Mouse (Mus musculus) CH12.LX (cell line): Measurements from ENCODE around the gene Arl5c. TPM values are rescaled to one million over a fixed set of nuclear protein-coding genes. Genes with fewer than 3 reads are reported as not detected.

Source experiments
- DNase-seq: peaks from one replicate; pipeline ENCODE4 v3.0.0-alpha.2; 2013; ENCODE audit errors: extremely low read depth
- H3K27ac ChIP-seq: 2 replicates; pipeline ENCODE4 v1.5.1; 2012; ENCODE audit warnings: low read depth, mild to moderate bottlenecking, control low read depth, moderate library complexity; ENCODE audit not compliant: insufficient read depth
- H3K27me3 ChIP-seq: replicated peaks from 2 replicates; pipeline ENCODE3; 2012; ENCODE audit warnings: inconsistent platforms
- H3K36me3 ChIP-seq, 2 experiments: replicated peaks in 1 of 2; 2 replicates each; pipeline versions ENCODE3 to v1.6.1; 2012; ENCODE audit warnings: inconsistent platforms in 1 of 2, low read length in 1 of 2, mild to moderate bottlenecking in 1 of 2, mixed read lengths in 1 of 2, moderate library complexity in 1 of 2; ENCODE audit not compliant: control insufficient read depth in 1 of 2, insufficient read depth in 1 of 2
- H3K4me1 ChIP-seq, 2 experiments: 2 replicates each; pipeline ENCODE4 v1.6.1; 2012; ENCODE audit warnings: inconsistent platforms in 1 of 2, moderate library complexity in 1 of 2; ENCODE audit not compliant: insufficient read depth in 2 of 2, control insufficient read depth in 1 of 2
- H3K4me2 ChIP-seq: 2 replicates; pipeline ENCODE4 v1.6.1; 2012; ENCODE audit warnings: low read depth, mild to moderate bottlenecking, control low read depth; ENCODE audit not compliant: poor library complexity, insufficient read depth, severe bottlenecking
- H3K4me3 ChIP-seq, 3 experiments: fragments of 150-350 bp in 1 of 3; sonication (generic) in 1 of 3; replicated peaks in 1 of 3; 2 replicates each; pipeline versions ENCODE3 to v1.5.1; 2011 to 2012; ENCODE audit warnings: low read depth in 2 of 3, low read length in 2 of 3, mild to moderate bottlenecking in 2 of 3, moderate library complexity in 2 of 3, control low read depth in 1 of 3, improper control_type of control experiment in 1 of 3, inconsistent platforms in 1 of 3, mixed read lengths in 1 of 3; ENCODE audit not compliant: poor library complexity in 1 of 3
- H3K79me2 ChIP-seq: replicated peaks from 2 replicates; pipeline ENCODE4 v1.6.1; 2012; ENCODE audit warnings: mild to moderate bottlenecking, moderate library complexity; ENCODE audit not compliant: control insufficient read depth, poor library complexity, insufficient read depth, severe bottlenecking; ENCODE audit errors: extremely low read depth
- H3K9ac ChIP-seq: 2 replicates; pipeline ENCODE4 v1.6.1; 2012; ENCODE audit warnings: low read depth, mild to moderate bottlenecking, control low read depth, moderate library complexity; ENCODE audit not compliant: insufficient read depth
- H3K9me3 ChIP-seq: replicated peaks from 2 replicates; pipeline ENCODE3; 2012; ENCODE audit warnings: low read length, inconsistent platforms, mixed read lengths
- CHD2 ChIP-seq: IDR thresholded peaks from 2 replicates; pipeline ENCODE4 v1.6.1; 2011; ENCODE audit warnings: low read length, improper control_type of control experiment
- CTCF ChIP-seq, 2 experiments: IDR thresholded peaks in 1 of 2; conservative IDR thresholded peaks in 1 of 2; 2 replicates each; pipeline ENCODE4 v1.5.1; 2011 to 2012; ENCODE audit warnings: low read depth in 2 of 2, low read length in 2 of 2, improper control_type of control experiment in 1 of 2, inconsistent platforms in 1 of 2, mild to moderate bottlenecking in 1 of 2, moderate library complexity in 1 of 2
- ELF1 ChIP-seq: IDR thresholded peaks from 2 replicates; pipeline ENCODE4 v1.6.1; 2014; ENCODE audit warnings: low read depth, mild to moderate bottlenecking, inconsistent platforms, low read length, improper control_type of control experiment
- EP300 ChIP-seq: IDR thresholded peaks from 2 replicates; pipeline ENCODE4 v1.6.1; 2011; ENCODE audit warnings: low read length, improper control_type of control experiment
- HCFC1 ChIP-seq: IDR thresholded peaks from 2 replicates; pipeline ENCODE4 v1.6.1; 2012; ENCODE audit warnings: low read depth, mild to moderate bottlenecking, inconsistent platforms, low read length, improper control_type of control experiment
- JUND ChIP-seq: conservative IDR thresholded peaks from 2 replicates; pipeline ENCODE4 v1.6.1; 2011; ENCODE audit warnings: low read depth, low read length, improper control_type of control experiment
- MAFK ChIP-seq: IDR thresholded peaks from 2 replicates; pipeline ENCODE4 v1.6.1; 2011; ENCODE audit warnings: low read length, improper control_type of control experiment; ENCODE audit not compliant: insufficient replicate concordance
- MAX ChIP-seq: IDR thresholded peaks from 2 replicates; pipeline ENCODE4 v1.6.1; 2011; ENCODE audit warnings: low read length, improper control_type of control experiment
- MEF2A ChIP-seq: IDR thresholded peaks from 2 replicates; pipeline ENCODE4 v1.6.1; 2014; ENCODE audit warnings: low read depth, mild to moderate bottlenecking, inconsistent platforms, low read length, improper control_type of control experiment, borderline replicate concordance
- MYC ChIP-seq: IDR thresholded peaks from 2 replicates; pipeline ENCODE4 v1.6.1; 2011; ENCODE audit warnings: low read depth, mild to moderate bottlenecking, improper control_type of control experiment, low read length
- NRF1 ChIP-seq: IDR thresholded peaks from 2 replicates; pipeline ENCODE4 v1.6.1; 2014; ENCODE audit warnings: low read depth, mild to moderate bottlenecking, inconsistent platforms, low read length, improper control_type of control experiment, moderate library complexity
- POLR2A ChIP-seq: IDR thresholded peaks from 2 replicates; pipeline ENCODE4 v1.6.1; 2011; ENCODE audit warnings: low read depth, mild to moderate bottlenecking, improper control_type of control experiment, low read length
- POLR2AphosphoS2 ChIP-seq: IDR thresholded peaks from 2 replicates; pipeline ENCODE4 v1.6.1; 2011; ENCODE audit warnings: low read depth, low read length, improper control_type of control experiment
- RAD21 ChIP-seq: IDR thresholded peaks from 2 replicates; pipeline ENCODE4 v1.6.1; 2011; ENCODE audit warnings: low read depth, mild to moderate bottlenecking, low read length, improper control_type of control experiment, moderate library complexity
- RCOR1 ChIP-seq: conservative IDR thresholded peaks from 2 replicates; pipeline ENCODE4 v1.6.1; 2012; ENCODE audit warnings: low read depth, mild to moderate bottlenecking, inconsistent platforms, low read length, improper control_type of control experiment
- SMC3 ChIP-seq: IDR thresholded peaks from 2 replicates; pipeline ENCODE4 v1.6.1; 2011; ENCODE audit warnings: low read depth, low read length, improper control_type of control experiment
- TBP ChIP-seq: conservative IDR thresholded peaks from 2 replicates; pipeline ENCODE4 v1.6.1; 2011; ENCODE audit warnings: low read depth, low read length, improper control_type of control experiment
- UBTF ChIP-seq: IDR thresholded peaks from 2 replicates; pipeline ENCODE4 v1.6.1; 2012; ENCODE audit warnings: low read depth, mild to moderate bottlenecking, inconsistent platforms, low read length, improper control_type of control experiment, moderate library complexity
- USF2 ChIP-seq: conservative IDR thresholded peaks from 2 replicates; pipeline ENCODE4 v1.6.1; 2011; ENCODE audit warnings: low read depth, low read length, improper control_type of control experiment
- ZKSCAN1 ChIP-seq: IDR thresholded peaks from 2 replicates; pipeline ENCODE4 v1.6.1; 2012; ENCODE audit warnings: low read depth, inconsistent platforms, low read length, improper control_type of control experiment, borderline replicate concordance
- ZMIZ1 ChIP-seq: IDR thresholded peaks from 2 replicates; pipeline ENCODE4 v1.6.1; 2012; ENCODE audit warnings: low read depth, mild to moderate bottlenecking, inconsistent platforms, low read length, improper control_type of control experiment
- ZNF384 ChIP-seq: IDR thresholded peaks from 2 replicates; pipeline ENCODE4 v1.6.1; 2012; ENCODE audit warnings: low read depth, low read length, improper control_type of control experiment, inconsistent platforms
- dilution Hi-C: fragments of 300-500 bp; cut with MboI; formaldehyde crosslinking; loops from 2 replicates; pipeline ENCODE4 v1.14.3; 2020; ENCODE audit warnings: low sequenced_read_pairs; ENCODE audit not compliant: extremely low pct_unique_long_range_greater_than_20kb, extremely low pct_ligation_motif_present
- in situ Hi-C: fragments of 300-500 bp; cut with MboI; formaldehyde crosslinking; loops from 3 replicates; pipeline ENCODE4 v1.14.3; 2019; ENCODE audit warnings: low sequenced_read_pairs, low pct_ligation_motif_present, low pct_unique_long_range_greater_than_20kb, mixed read lengths
- polyA plus RNA-seq: library from polyadenylated mRNA; unstranded; fragments of >175 nt; gene quantifications from 2 replicates; pipeline ENCODE4 v1.2.1, GENCODE M21; 2012; ENCODE audit warnings: low read depth; ENCODE audit not compliant: insufficient read length
- total RNA-seq, 2 experiments: library from RNA; depleted of rRNA; stranded (reverse); fragments of 300-350 nt in 1 of 2; fragments of >200 nt in 1 of 2; gene quantifications; 2 replicates each; pipeline ENCODE4 v1.2.3; 2012 to 2014

The Arl5c gene
- total and polyA plus RNA-seq, 3 experiments, result 28.5 to 45.5 (median 32.2) TPM

- TF ChIP-seq EP300 (no peak), POLR2A (peak; percentile 73), RAD21 (peak; percentile 87), NRF1 (no peak), MEF2A (0 out of 2 replicates have a peak, but pooled peaks have one; percentile 52), JUND (peak; percentile 57; the same call in 1 of the 2 replicates), ELF1 (peak; percentile 35), MAFK (no peak), MAX (no peak), RCOR1 (no peak)
Measured at GRCm38 (mm10) chr11:98031443-98031770, 35.4 kb upstream of the Arl5c start (continued).

GRCm38 (mm10) chr11:98030701-98031442 lies 34.9 kb upstream of the Arl5c start:
- Histone ChIP-seq H3K27me3 (no peaks in the 10 kb centered on the region), H3K9ac (no peak overlapping the region), H3K4me2 (no peak overlapping the region), H3K9me3 (no peaks in the 10 kb centered on the region), H3K27ac (no peak overlapping the region), H3K4me3 (no peak overlapping the region), H3K4me1 (peaks cover 9 to 20% of the 10 kb centered on the region in 2 experiments), H3K79me2 (peaks cover 23% of the 10 kb centered on the region), H3K36me3 (peaks cover 33 to 39% of the 10 kb centered on the region in 2 experiments)
- in situ Hi-C loops, result no loop called here
- dilution Hi-C loops, result no loop called here
- peak; percentile 44 for DNase-seq
- TF ChIP-seq ZNF384, result no peak
- TF ChIP-seq CTCF (conservative IDR thresholded peaks at IDR 0.05 in 1 of 2, IDR thresholded peaks at IDR 0.05 in 1 of 2; ENCODE audit: low read depth in 2 of 2, low read length in 2 of 2), result peak in 1 of 2 experiments; percentile 27; a peak in 2 of 4 replicates
- TF ChIP-seq ZKSCAN1, result no peak
- 0 out of 2 replicates have a peak, but pooled peaks have one; percentile 45 for TF ChIP-seq UBTF
- 0 out of 2 replicates have a peak, but pooled peaks have one; percentile 29 for TF ChIP-seq TBP
- TF ChIP-seq MYC, result 0 out of 2 replicates have a peak, but pooled peaks have one; percentile 44
- TF ChIP-seq SMC3, result no peak
- peak; percentile 93 for TF ChIP-seq ZMIZ1
- TF ChIP-seq RCOR1, result no peak
- TF ChIP-seq MAX, result peak; percentile 25; the same call in 1 of the 2 replicates
- TF ChIP-seq POLR2A, result peak; percentile 72; the same call in 1 of the 2 replicates
- TF ChIP-seq POLR2AphosphoS2, result peak; percentile 99; the same call in 1 of the 2 replicates
- TF ChIP-seq HCFC1, result 0 out of 2 replicates have a peak, but pooled peaks have one; percentile 6
- TF ChIP-seq CHD2, result no peak
- no peak for TF ChIP-seq MEF2A
- 0 out of 2 replicates have a peak, but pooled peaks have one; percentile 21 for TF ChIP-seq USF2
